In genomic region chr7:36334857-36335256, GRCm38 (mm10) we compare ENCODE assay signal across 28 mouse cellular contexts.
DNase-seq lines count a peak whose midpoint lies in the region; ATAC-seq lines count a peak whose summit lies in the region.
"Had no signal": no experiment of that assay in that cellular context is flagged by ENCODE, and none has a peak within 500 bp of the region (broad histone marks: within the 10 kb centered on the region; RNA-seq: fewer than 3 reads in every experiment).

No protein-coding gene starts in this region.

- peaks cover 9% of the 10 kb centered on the region; the same call in 1 of the 2 replicates for H3K4me1 ChIP-seq in intestine, embryonic 16.5 days (ENCODE audit: control insufficient read depth, insufficient read depth, low read length)
- H3K4me1 ChIP-seq: heart, embryonic 12.5 days; heart, embryonic 15.5 days had no signal

- H3K4me2 ChIP-seq in intestine, embryonic 16.5 days (ENCODE audit: low read depth, low read length): no peak overlapping the region
- H3K4me2 ChIP-seq: embryonic facial prominence, embryonic 13.5 days; forebrain, embryonic 12.5 days; forebrain, embryonic 15.5 days; heart, embryonic 12.5 days; heart, embryonic 15.5 days; hindbrain, embryonic 13.5 days had no signal

- intact Hi-C loops in left cerebral cortex, postnatal 4 days (cut with DNase I): loop anchor here (10.0 kb wide), 2 partner anchors 270 to 360 kb away; partner anchors contain the start of gene Tshz3

- no peaks in the 10 kb centered on the region for H3K27me3 ChIP-seq in intestine, embryonic 16.5 days (replicated peaks; ENCODE audit: control insufficient read depth, insufficient read depth, low read length)
- H3K27me3 ChIP-seq: forebrain, embryonic 12.5 days; forebrain, embryonic 15.5 days; heart, embryonic 12.5 days; heart, embryonic 15.5 days; hindbrain, embryonic 13.5 days had no signal

- ATAC-seq in frontal cortex, adult (ENCODE audit: low TSS enrichment): peak; percentile 70
- no peak for ATAC-seq in intestine, embryonic 16.5 days
- ATAC-seq: activated CD4-positive, CD25-positive, alpha-beta regulatory T cell, adult 4 months; hindbrain, embryonic 16.5 days had no signal

- no peak for DNase-seq in frontal cortex, postnatal 10 days (ENCODE audit: low spot score in 2 of 2)
- peak; percentile 9 for DNase-seq in left cerebral cortex, adult 11 months (ENCODE audit: low spot score)
- no peak for DNase-seq in left cerebral cortex, postnatal 4 days
- peak; percentile 17 to 24 for DNase-seq in right cerebral cortex, adult 2 months (ENCODE audit: low spot score in 2 of 2)
- DNase-seq in right cerebral cortex, adult 18-20 months: no peak
- DNase-seq: adrenal gland, adult 8-10 months; adrenal gland, postnatal 25 days; cerebellum, adult 18-20 months; cerebellum, adult 9-10 months; cerebellum, postnatal 25 days; embryo, embryonic 11 days; gastrocnemius, postnatal 25 days; heart, adult 18-20 months; heart, postnatal 10 days; heart, postnatal 36 days had no signal

- no peak overlapping the region for H3K9ac ChIP-seq in intestine, embryonic 16.5 days (ENCODE audit: low read depth, low read length)
- H3K9ac ChIP-seq: embryonic facial prominence, embryonic 13.5 days; forebrain, embryonic 12.5 days; forebrain, embryonic 15.5 days; heart, embryonic 12.5 days; heart, embryonic 15.5 days; hindbrain, embryonic 13.5 days had no signal

- no peaks in the 10 kb centered on the region for H3K9me3 ChIP-seq in intestine, embryonic 16.5 days (ENCODE audit: control insufficient read depth, low read length)
- H3K9me3 ChIP-seq: embryonic facial prominence, embryonic 10.5 days; embryonic facial prominence, embryonic 13.5 days; forebrain, embryonic 12.5 days; forebrain, embryonic 15.5 days; heart, embryonic 12.5 days; heart, embryonic 15.5 days; hindbrain, embryonic 10.5 days; hindbrain, embryonic 13.5 days had no signal

- no peaks in the 10 kb centered on the region for H3K36me3 ChIP-seq in intestine, embryonic 16.5 days (ENCODE audit: control insufficient read depth, insufficient read depth, low read length)
- H3K36me3 ChIP-seq: embryonic facial prominence, embryonic 10.5 days; embryonic facial prominence, embryonic 13.5 days; forebrain, embryonic 12.5 days; forebrain, embryonic 15.5 days; heart, embryonic 12.5 days; heart, embryonic 15.5 days; hindbrain, embryonic 10.5 days; hindbrain, embryonic 13.5 days had no signal

- no peak overlapping the region for H3K27ac ChIP-seq in intestine, embryonic 16.5 days (ENCODE audit: low read length)
- H3K27ac ChIP-seq: embryonic facial prominence, embryonic 10.5 days; embryonic facial prominence, embryonic 13.5 days; forebrain, embryonic 12.5 days; forebrain, embryonic 15.5 days; heart, embryonic 15.5 days; hindbrain, embryonic 10.5 days; hindbrain, embryonic 13.5 days had no signal

- H3K4me3 ChIP-seq in intestine, embryonic 16.5 days (ENCODE audit: low read length): no peak overlapping the region
- H3K4me3 ChIP-seq: embryonic facial prominence, embryonic 10.5 days; embryonic facial prominence, embryonic 13.5 days; erythroblast, embryonic 14.5 days; forebrain, embryonic 12.5 days; forebrain, embryonic 15.5 days; heart, embryonic 12.5 days; heart, embryonic 15.5 days; hindbrain, embryonic 10.5 days; hindbrain, embryonic 13.5 days had no signal

- WGBS in intestine, embryonic 16.5 days: 87% methylated on average over 5 of the region's 5 CpGs

Comparison
In these comparisons a context has a peak if more than half of its experiments do, and no peak if none do; other contexts are left out.
1. DNase-seq: peak in left cerebral cortex, adult 11 months (single experiment) and right cerebral cortex, adult 2 months (2 of 2); none in frontal cortex, postnatal 10 days (0 of 2), left cerebral cortex, postnatal 4 days (single experiment) and right cerebral cortex, adult 18-20 months (single experiment).